Mouse (Mus musculus): ENCODE data around the gene Dmd. TPM values are rescaled to one million over a fixed set of nuclear protein-coding genes. Genes with fewer than 3 reads are reported as not detected.

The Dmd gene
- polyA plus RNA-seq, 1 experiment from 2014 or later = 27.8 TPM

GRCm38 (mm10) chrX:85207001-85207400 lies 2258.3 kb downstream of the Dmd start:
- no peak overlapping the region for H3K4me3 ChIP-seq
- no peak overlapping the region for H3K4me2 ChIP-seq (replicated peaks)
- no peak for ATAC-seq (replicated peaks)
- H3K4me1 ChIP-seq = no peaks in the 10 kb centered on the region
- no peaks in the 10 kb centered on the region for H3K27me3 ChIP-seq
- no peak overlapping the region for H3K9ac ChIP-seq (replicated peaks)
- no peaks in the 10 kb centered on the region for H3K36me3 ChIP-seq
- no peak overlapping the region for H3K27ac ChIP-seq (replicated peaks)
- 87% methylated on average over 2 of the region's 2 CpGs for WGBS
- no peaks in the 10 kb centered on the region for H3K9me3 ChIP-seq

DNA sequence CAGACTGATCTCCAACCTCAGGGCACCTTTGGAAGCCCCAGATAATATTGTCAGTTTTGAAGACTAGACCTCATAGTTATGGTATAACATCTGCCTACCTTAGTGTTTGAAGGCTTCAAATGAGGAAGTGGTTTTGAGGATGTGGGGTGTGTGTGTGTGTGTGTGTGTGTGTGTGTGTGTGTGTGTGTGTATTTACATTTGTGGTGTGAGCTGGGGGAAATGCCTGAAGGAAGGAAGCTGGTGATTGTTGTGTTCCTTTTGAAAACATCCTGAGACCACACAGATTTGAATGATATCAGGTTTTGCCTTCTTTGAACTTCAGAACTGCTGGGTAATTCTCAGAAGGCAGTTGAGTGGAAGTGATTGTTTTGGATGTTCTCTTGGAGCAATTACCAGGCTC lies 2278.2 kb downstream of the Dmd start:
- no peak for ATAC-seq (replicated peaks)
- no peaks in the 10 kb centered on the region for H3K9me3 ChIP-seq
- H3K4me1 ChIP-seq = no peaks in the 10 kb centered on the region
- no peak overlapping the region for H3K9ac ChIP-seq (replicated peaks)
- no peaks in the 10 kb centered on the region for H3K36me3 ChIP-seq
- H3K27me3 ChIP-seq = no peaks in the 10 kb centered on the region
- no peak overlapping the region for H3K27ac ChIP-seq (replicated peaks)
- no peak overlapping the region for H3K4me2 ChIP-seq (replicated peaks)
- no peak overlapping the region for H3K4me3 ChIP-seq

- no peak for ATAC-seq (replicated peaks)
- no peak within 1 kb of the TSS for H3K4me2 ChIP-seq (replicated peaks)
- WGBS = 76% methylated on average over 2 of the region's 2 CpGs
Observed at GRCm38 (mm10) chrX:85249379-85249778, 2300.7 kb downstream of the Dmd start, which contains the start of gene Fthl17a. TSS of gene Fthl17a (plus strand) at chrX:85249679.

More at GRCm38 (mm10) chrX:85249379-85249778, 2300.7 kb downstream of the Dmd start, which contains the start of gene Fthl17a:
- Histone ChIP-seq H3K4me1 (no peaks in the 10 kb centered on the region), H3K9ac (replicated peaks) (no peak within 1 kb of the TSS), H3K36me3 (no peaks in the 10 kb centered on the region), H3K9me3 (no peaks in the 10 kb centered on the region), H3K27me3 (no peaks in the 10 kb centered on the region), H3K4me3 (no peak within 1 kb of the TSS), H3K27ac (replicated peaks) (no peak within 1 kb of the TSS)

Data from forebrain, embryonic 15.5 days (tissue).